Mouse (Mus musculus) B cell, adult 62 days (primary cell): ENCODE data around the gene Ppie. TPM values are rescaled to one million over a fixed set of nuclear protein-coding genes. Genes with fewer than 3 reads are reported as not detected.

Experiments
- total RNA-seq: library from RNA; stranded (reverse); gene quantifications from 4 replicates; pipeline ENCODE4 v1.2.4, GENCODE M21; 2023

Ppie gene
- total RNA-seq = 46.1 to 65.5 TPM (median 56.1 TPM) in 4 replicates

DNA sequence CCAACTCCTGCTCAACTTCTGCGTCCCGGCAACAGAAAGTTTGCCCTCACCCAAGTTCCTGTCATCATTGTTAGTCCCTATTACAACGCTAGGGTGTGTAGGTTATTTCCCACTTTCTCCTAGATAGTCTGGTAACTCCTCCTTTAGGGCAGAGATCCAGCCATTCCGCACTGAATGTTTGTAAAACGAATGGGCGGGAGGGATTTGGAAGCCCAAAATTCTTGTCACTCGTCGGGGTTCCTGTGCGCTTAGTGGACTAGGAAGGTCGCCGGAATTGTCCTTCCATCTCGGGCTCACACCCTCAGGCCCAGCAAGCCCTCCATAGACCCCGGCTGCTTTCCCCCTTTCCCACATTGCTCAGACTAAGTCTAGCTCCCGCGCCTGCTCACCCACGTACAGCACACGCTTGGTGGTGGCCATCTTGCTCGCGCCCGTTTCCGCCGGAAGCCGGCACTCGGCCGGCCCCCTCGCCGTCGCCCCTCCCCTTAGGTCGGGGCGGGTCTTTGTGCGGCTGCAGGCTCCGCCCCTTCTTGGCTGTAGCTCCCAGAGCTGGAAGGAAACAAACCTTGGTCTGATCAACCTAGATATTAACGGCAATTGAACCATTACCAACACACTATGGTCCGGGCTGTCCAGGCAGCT, at the start of gene Ppie:
Gene Ppie, minus strand, starts transcription at position 439 of the 642 bp plus-strand sequence.

GRCm38 (mm10) chr4:123182328-123183238, 42.8 kb upstream of the Ppie start, which contains the start of gene Hpcal4:
Gene Hpcal4 (plus strand): TSS chr4:123183227.

GRCm38 (mm10) chr4:123116011-123116410, 23.7 kb downstream of the Ppie start, which contains the start of gene Oxct2b:
Gene Oxct2b (plus strand): TSS chr4:123116266.

GRCm38 (mm10) chr4:123104651-123105450, 34.9 kb downstream of the Ppie start, which contains the start of gene Bmp8b:
Gene Bmp8b (plus strand): TSS chr4:123105165.

Other genes starting within 250 kb of the Ppie start
- 0.51 to 1.6 TPM (median 0.88 TPM) in 4 replicates for gene Mfsd2a, start 178.8 kb downstream of the Ppie start, total RNA-seq
- gene Mycl, start 144.3 kb downstream of the Ppie start, total RNA-seq = 1.0 to 2.2 TPM (median 1.3 TPM) in 4 replicates
- gene Trit1, start 123.4 kb downstream of the Ppie start, total RNA-seq = 20.5 to 22.7 TPM (median 22.0 TPM) in 4 replicates
- not detected in 4 replicates for gene Bmp8b, start 34.8 kb downstream of the Ppie start, total RNA-seq
- gene Oxct2b, start 23.7 kb downstream of the Ppie start, total RNA-seq = not detected in 4 replicates
- gene Hpcal4, start 43.3 kb upstream of the Ppie start, total RNA-seq = 0.22 to 0.33 TPM (median 0.26 TPM) in 3 of 4 replicates, not detected in the other
- not detected in 4 replicates for gene Nt5c1a, start 61.6 kb upstream of the Ppie start, total RNA-seq
- 0.19 to 1.3 TPM (median 1.00 TPM) in 4 replicates for gene Heyl, start 93.6 kb upstream of the Ppie start, total RNA-seq
- 113 to 131 TPM (median 125 TPM) in 4 replicates for gene Pabpc4, start 122.4 kb upstream of the Ppie start, total RNA-seq
- 0.67 TPM in 1 of 4 replicates, not detected in the others for gene Oxct2a, start 183.7 kb upstream of the Ppie start, total RNA-seq
- 0.30 to 0.61 TPM in 2 of 4 replicates, not detected in the others for gene Bmp8a, start 203.3 kb upstream of the Ppie start, total RNA-seq